Mouse (Mus musculus): Measurements from ENCODE around the gene Nrd1. TPM values are rescaled to one million over a fixed set of nuclear protein-coding genes. Genes with fewer than 3 reads are reported as not detected.

The Nrd1 gene
- polyA plus RNA-seq, 1 experiment from 2014 or later: 46.6 TPM

DNA sequence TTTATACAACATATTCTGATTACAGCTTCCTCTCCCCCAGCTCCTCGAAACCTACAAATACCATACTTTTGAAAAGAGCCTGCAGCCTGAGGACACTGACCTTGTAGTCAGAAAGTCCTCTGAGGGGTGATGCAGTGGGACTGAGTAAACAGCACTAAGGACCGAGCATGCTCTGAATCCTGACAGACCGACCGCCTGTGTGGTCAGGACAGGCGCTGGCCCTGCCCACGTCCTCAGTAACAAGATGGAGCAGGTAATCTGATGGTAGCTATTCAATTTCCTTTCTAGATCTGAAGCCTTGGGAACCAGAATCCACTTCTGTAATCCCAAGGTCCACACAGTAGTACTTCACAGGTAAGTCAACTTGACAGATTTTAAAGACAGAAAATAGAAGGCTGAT, 108.6 kb downstream of the Nrd1 start:
- 79% methylated on average over 6 of the region's 6 CpGs for WGBS (ENCODE audit: insufficient replicate concordance)
- no peak overlapping the region for H3K4me2 ChIP-seq
- H3K27ac ChIP-seq (ENCODE audit: low read depth, low read length): no peak overlapping the region
- H3K4me1 ChIP-seq (ENCODE audit: control insufficient read depth, insufficient read depth, low read length): no peaks in the 10 kb centered on the region
- H3K4me3 ChIP-seq (ENCODE audit: low read depth, low read length): no peak overlapping the region
- no peaks in the 10 kb centered on the region for H3K9me3 ChIP-seq (replicated peaks; ENCODE audit: control insufficient read depth, low read length)
- no peak for ATAC-seq (replicated peaks; ENCODE audit: insufficient number of reproducible peaks, low FRiP score, low TSS enrichment)
- H3K36me3 ChIP-seq (ENCODE audit: control insufficient read depth, insufficient read depth, low read length): no peaks in the 10 kb centered on the region
- no peak overlapping the region for H3K9ac ChIP-seq (ENCODE audit: low read depth, low read length)
- H3K27me3 ChIP-seq (ENCODE audit: control insufficient read depth, insufficient read depth, low read length): no peaks in the 10 kb centered on the region

DNA sequence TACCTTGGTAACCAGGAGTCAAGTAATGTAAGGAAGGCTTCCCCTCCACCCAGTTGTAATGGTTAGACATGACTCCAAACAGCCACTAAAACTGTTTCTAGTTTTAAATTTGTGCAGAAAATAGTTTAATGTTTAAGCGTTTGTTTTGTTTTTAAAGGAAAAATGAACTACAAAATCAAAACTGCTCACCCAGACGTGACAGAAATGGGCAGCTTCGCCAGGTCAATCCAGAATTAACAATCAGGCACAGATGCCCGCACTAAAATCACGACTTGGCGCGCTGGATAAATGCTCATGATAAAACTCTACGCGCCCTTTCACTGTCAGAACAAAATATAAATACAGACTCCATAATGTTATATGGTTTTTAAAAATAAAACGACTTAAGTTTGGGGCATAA, 109.2 kb downstream of the Nrd1 start:
- no peaks in the 10 kb centered on the region for H3K4me1 ChIP-seq (ENCODE audit: control insufficient read depth, insufficient read depth, low read length)
- 85% methylated on average over 10 of the region's 10 CpGs for whole genome bisulfite sequencing (ENCODE audit: insufficient replicate concordance)
- ATAC-seq (replicated peaks; ENCODE audit: insufficient number of reproducible peaks, low FRiP score, low TSS enrichment): no peak
- H3K9me3 ChIP-seq (replicated peaks; ENCODE audit: control insufficient read depth, low read length): no peaks in the 10 kb centered on the region
- no peak overlapping the region for H3K4me3 ChIP-seq (ENCODE audit: low read depth, low read length)
- H3K36me3 ChIP-seq (ENCODE audit: control insufficient read depth, insufficient read depth, low read length): no peaks in the 10 kb centered on the region
- H3K9ac ChIP-seq (ENCODE audit: low read depth, low read length): no peak overlapping the region
- H3K4me2 ChIP-seq: no peak overlapping the region
- H3K27me3 ChIP-seq (ENCODE audit: control insufficient read depth, insufficient read depth, low read length): no peaks in the 10 kb centered on the region
- no peak overlapping the region for H3K27ac ChIP-seq (ENCODE audit: low read depth, low read length)

- WGBS (ENCODE audit: insufficient replicate concordance): 82% methylated on average over 2 of the region's 2 CpGs
- Histone ChIP-seq H3K9ac (ENCODE audit: low read depth, low read length) (no peak overlapping the region), H3K9me3 (replicated peaks; ENCODE audit: control insufficient read depth, low read length) (no peaks in the 10 kb centered on the region), H3K27ac (ENCODE audit: low read depth, low read length) (no peak overlapping the region), H3K4me1 (ENCODE audit: control insufficient read depth, insufficient read depth, low read length) (peaks cover 6% of the 10 kb centered on the region; the same call in 1 of the 2 replicates), H3K36me3 (ENCODE audit: control insufficient read depth, insufficient read depth, low read length) (no peaks in the 10 kb centered on the region), H3K4me3 (ENCODE audit: low read depth, low read length) (no peak overlapping the region), H3K4me2 (no peak overlapping the region), H3K27me3 (ENCODE audit: control insufficient read depth, insufficient read depth, low read length) (no peaks in the 10 kb centered on the region)
- no peak for ATAC-seq (replicated peaks; ENCODE audit: insufficient number of reproducible peaks, low FRiP score, low TSS enrichment)
Measured at GRCm38 (mm10) chr4:109110978-109111377, 110.5 kb downstream of the Nrd1 start.

MicroRNAs encoded within 50 kb of the gene (microRNA counts, 519-probe panel; counts per million panel counts)
- microRNA mmu-miR-761: 32.2 counts per million

Small RNA genes within 50 kb of the gene (microRNA-seq; reads per million reads assigned to microRNA genes)
- not detected for gene Mir761 (ENCODE audit: borderline number of aligned reads)

Other genes with a start within 250 kb of the Nrd1 start
- 2.2 and 4.4 TPM in 2 replicates for gene Zfyve9, start 219.9 kb upstream of the Nrd1 start, polyA plus RNA-seq (2014; fragmentation: Nextera tagmentation; extraction: Ambion mirVana)
- 157 and 162 TPM in 2 replicates for gene Btf3l4, start 167.0 kb upstream of the Nrd1 start, polyA plus RNA-seq (2014; fragmentation: Nextera tagmentation; extraction: Ambion mirVana)
- gene Txndc12, start 166.1 kb upstream of the Nrd1 start, polyA plus RNA-seq (2014; fragmentation: Nextera tagmentation; extraction: Ambion mirVana): 123 and 132 TPM in 2 replicates
- 31.3 and 32.4 TPM in 2 replicates for gene Kti12, start 152.9 kb upstream of the Nrd1 start, polyA plus RNA-seq (2014; fragmentation: Nextera tagmentation; extraction: Ambion mirVana)
- 0.59 and 1.4 TPM in 2 replicates for gene A730015C16Rik, start 152.0 kb upstream of the Nrd1 start, polyA plus RNA-seq (2014; fragmentation: Nextera tagmentation; extraction: Ambion mirVana)
- gene Rab3b, start 121.6 kb upstream of the Nrd1 start, polyA plus RNA-seq (2014; fragmentation: Nextera tagmentation; extraction: Ambion mirVana): 11.1 and 13.3 TPM in 2 replicates
- gene Osbpl9, start 201.6 kb downstream of the Nrd1 start, polyA plus RNA-seq (2014; fragmentation: Nextera tagmentation; extraction: Ambion mirVana): 46.2 and 56.0 TPM in 2 replicates
- 0.23 and 0.34 TPM in 2 replicates for gene Calr4, start 233.8 kb downstream of the Nrd1 start, polyA plus RNA-seq (2014; fragmentation: Nextera tagmentation; extraction: Ambion mirVana)